In genomic region chr3:35392657-35393056, GRCm38 (mm10) we compare ENCODE assay signal across 27 mouse cellular contexts.
A peak's percentile ranks its signal among the peaks of the same experiment; 100 is the strongest.
DNase-seq lines count a peak whose midpoint lies in the region; ATAC-seq and TF ChIP-seq lines count a peak whose summit lies in the region.
"Had no signal": no experiment of that assay in that cellular context is flagged by ENCODE, and none has a peak within 500 bp of the region (broad histone marks: within the 10 kb centered on the region; RNA-seq: fewer than 3 reads in every experiment).

No protein-coding gene starts in this region.

- in situ Hi-C loops in ES-E14 (cut with MboI; ENCODE audit: low sequenced_read_pairs in 2 of 2, unreplicated experiment in 2 of 2): no loop called here

- ATAC-seq in inflammation-experienced regulatory T-cells, adult 6 months: no peak
- ATAC-seq: activated CD4-positive, CD25-positive, alpha-beta regulatory T cell, adult 4 months; CD4-positive, CD25-positive, alpha-beta regulatory T cell, adult 4 months; Patski had no signal

- no peaks in the 10 kb centered on the region for H3K36me3 ChIP-seq in ES-E14 (ENCODE audit: control insufficient read depth, insufficient read depth, low read length, poor library complexity, severe bottlenecking)
- H3K36me3 ChIP-seq: G1E had no signal

- peak; percentile 70 for DNase-seq in ES-CJ7 (ENCODE audit: low read depth, low spot score)
- DNase-seq in ES-E14 (ENCODE audit: low read depth, low spot score): peak; percentile 49
- DNase-seq in R1 (ENCODE audit: low read depth, low spot score): peak; percentile 35
- DNase-seq in ZHBTc4 (ENCODE audit: low read depth, low spot score): peak; percentile 82
- DNase-seq in MN1 (ENCODE audit: low spot score): no peak
- DNase-seq in adrenal gland, postnatal 4 days (ENCODE audit: low spot score in 2 of 2): no peak
- DNase-seq in gastrocnemius, postnatal 25 days: no peak
- DNase-seq: adrenal gland, adult 2 months; adrenal gland, adult 8-10 months; adrenal gland, postnatal 10 days; adrenal gland, postnatal 14 days; adrenal gland, postnatal 25 days; adrenal gland, postnatal 36 days; B cell, adult 2 months; cerebellum, adult 11 months; cerebellum, adult 11-12 months; cerebellum, adult 18-20 months; cerebellum, adult 2 months; cerebellum, adult 8-10 months; cerebellum, adult 9-10 months; cerebellum, adult 9-11 months; cerebellum, postnatal 10 days had no signal

- H3K4me1 ChIP-seq in ES-E14 (ENCODE audit: control insufficient read depth in 2 of 2, insufficient read depth in 2 of 2, low read length in 2 of 2, poor library complexity in 1 of 2): no peaks in the 10 kb centered on the region

- no peak overlapping the region for H3K9ac ChIP-seq in ES-E14 (ENCODE audit: insufficient read depth, low read depth, low read length, poor library complexity, severe bottlenecking)

- no peaks in the 10 kb centered on the region for H3K9me3 ChIP-seq in ES-E14 (ENCODE audit: control insufficient read depth, insufficient read depth, low read depth, low read length)
- H3K9me3 ChIP-seq: G1E had no signal

- no peak overlapping the region for H3K4me3 ChIP-seq in ES-E14 (ENCODE audit: insufficient read depth in 1 of 2, low read depth in 1 of 2, low read length in 2 of 2, poor library complexity in 1 of 2, severe bottlenecking in 1 of 2)

- H3K27ac ChIP-seq in ES-E14 (ENCODE audit: insufficient read depth, low read depth, low read length, poor library complexity, severe bottlenecking): no peak overlapping the region

TF ChIP-seq in ES-E14, 5 proteins besides CTCF, POLR2A, EP300 and RAD21:
- TF ChIP-seq MAFK (IDR thresholded peaks at IDR 0.05; ENCODE audit: insufficient read depth, low read depth, low read length) (no peak), CHD2 (IDR thresholded peaks at IDR 0.05; ENCODE audit: low read depth, low read length) (no peak), ZNF384 (IDR thresholded peaks at IDR 0.05; ENCODE audit: low read depth, low read length) (no peak), ZC3H11A (IDR thresholded peaks at IDR 0.05; ENCODE audit: borderline replicate concordance, low read depth, low read length) (no peak), HCFC1 (IDR thresholded peaks at IDR 0.05; ENCODE audit: borderline replicate concordance, insufficient read depth, low read length) (no peak)

Comparison
In these comparisons a context has a peak if more than half of its experiments do, and no peak if none do; other contexts are left out.
1. DNase-seq: peak in ES-CJ7 (single experiment), ES-E14 (single experiment), R1 (single experiment) and ZHBTc4 (single experiment); none in MN1 (single experiment), adrenal gland, postnatal 4 days (0 of 2) and gastrocnemius, postnatal 25 days (single experiment).